Mouse (Mus musculus): ENCODE results near the gene Vmp1.

Vmp1 gene

DNA sequence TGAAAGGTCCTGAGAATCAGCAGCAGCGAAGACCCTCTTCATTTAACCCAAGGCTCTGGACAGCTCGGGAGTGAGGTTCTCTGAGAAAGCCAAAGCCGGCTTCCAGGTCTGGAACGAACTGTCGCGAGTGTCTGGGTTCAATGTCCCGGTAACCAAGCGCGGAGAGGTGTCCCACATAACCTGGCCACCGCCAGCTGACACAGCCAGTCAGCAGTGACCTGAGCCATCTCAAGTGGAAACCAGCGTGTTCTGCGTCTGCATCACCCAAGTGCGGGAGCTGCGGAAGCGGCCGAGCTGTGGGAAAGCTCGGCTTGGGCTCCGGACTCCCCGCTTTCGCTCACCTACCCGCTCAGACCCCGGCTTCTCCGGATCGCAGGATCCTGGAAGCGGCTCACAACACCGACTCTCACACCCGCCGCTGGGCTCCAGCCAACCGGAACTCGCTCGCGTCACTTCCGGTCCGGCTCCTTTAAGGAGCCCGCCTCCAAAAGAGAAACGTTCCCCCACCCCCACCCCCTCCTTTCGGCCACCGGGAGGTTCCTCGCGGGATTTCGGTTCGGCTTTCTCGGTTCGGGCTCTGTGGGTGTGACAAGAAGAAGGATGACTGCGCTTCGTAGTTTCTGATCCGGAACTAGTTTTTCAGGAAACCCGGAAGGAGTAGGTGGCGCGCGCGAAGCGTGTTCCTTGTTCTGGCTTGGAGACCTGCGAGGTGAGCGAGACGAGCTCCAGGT lies at the start of gene Vmp1, which contains the start of gene Ptrh2:
Gene Vmp1, minus strand, starts transcription at position 442 of the 731 bp plus-strand sequence.
Gene Ptrh2, plus strand, starts transcription at position 591 of the 731 bp plus-strand sequence.
- in situ Hi-C loops (cut with MboI, MseI), result loop anchor here in 1 of 2 experiments (25.0 kb wide), 1 partner anchor 1821 kb away; the partner anchor contains the start of gene Ggnbp2

GRCm38 (mm10) chr11:86731443-86731842 lies 47.8 kb upstream of the Vmp1 start:
- in situ Hi-C loops (cut with MboI, MseI), result no loop called here

- in situ Hi-C loops (cut with MboI, MseI), result loop anchor here in 1 of 2 experiments (5.0 kb wide), 1 partner anchor 57 kb away; no protein-coding TSS in a partner anchor
These were observed 42.0 kb upstream of the Vmp1 start for GRCm38 (mm10) chr11:86725607-86726006.

DNA sequence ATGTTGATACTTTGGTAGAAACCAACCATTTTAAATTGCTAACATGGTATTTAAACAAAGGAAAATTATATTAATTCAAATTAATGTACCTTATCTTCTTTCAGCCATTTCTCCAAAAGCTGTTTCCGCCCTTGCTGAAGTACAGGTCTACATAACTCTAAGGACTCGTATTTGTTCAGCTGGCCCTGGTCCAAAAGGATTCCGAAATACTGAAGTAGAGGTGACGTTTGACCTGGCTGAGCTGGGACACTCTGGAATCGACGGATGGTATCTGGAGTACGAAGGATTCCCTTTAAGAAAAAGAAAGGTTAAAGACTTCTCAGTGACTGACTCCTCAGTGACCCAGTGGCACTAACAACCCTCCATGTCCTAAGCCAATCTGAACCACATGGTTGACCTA lies 41.3 kb upstream of the Vmp1 start:
- in situ Hi-C loops (cut with MboI, MseI), result loop anchor here in 1 of 2 experiments (5.0 to 25.0 kb wide), 2 partner anchors 57 to 413 kb away; no protein-coding TSS in a partner anchor

- in situ Hi-C loops (cut with MboI, MseI), result loop anchor here in 1 of 2 experiments (25.0 kb wide), 1 partner anchor 412 kb away; no protein-coding TSS in a partner anchor
These were observed 40.4 kb upstream of the Vmp1 start for GRCm38 (mm10) chr11:86724004-86724403.

DNA sequence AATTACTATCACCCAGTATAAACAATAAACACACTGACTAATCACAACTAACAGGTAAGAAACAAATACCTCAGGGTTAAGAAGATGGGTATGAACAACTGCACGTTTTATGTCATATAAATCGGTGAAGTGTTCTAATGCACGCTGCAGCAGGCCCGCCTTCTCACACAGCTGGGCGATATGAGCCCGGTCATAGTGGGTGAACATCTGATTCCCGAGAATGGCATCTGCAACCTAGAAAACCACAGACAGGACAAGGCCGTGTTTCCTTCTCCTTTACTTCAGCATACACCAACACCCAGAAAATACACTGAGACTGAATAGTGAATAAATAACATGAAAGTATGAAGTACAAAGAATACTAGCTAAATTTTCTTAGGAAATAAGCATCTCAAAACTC lies 35.8 kb upstream of the Vmp1 start:
- in situ Hi-C loops (cut with MboI, MseI), result loop anchor here in 1 of 2 experiments (25.0 kb wide), 1 partner anchor 407 kb away; no protein-coding TSS in a partner anchor

- in situ Hi-C loops (cut with MboI, MseI), result loop anchor here in 1 of 2 experiments (25.0 kb wide), 1 partner anchor 406 kb away; no protein-coding TSS in a partner anchor
These were observed 34.7 kb upstream of the Vmp1 start for GRCm38 (mm10) chr11:86718369-86718768.

GRCm38 (mm10) chr11:86717306-86718065 lies 33.9 kb upstream of the Vmp1 start:
- in situ Hi-C loops (cut with MboI, MseI), result loop anchor here in 1 of 2 experiments (25.0 kb wide), 1 partner anchor 405 kb away; no protein-coding TSS in a partner anchor

DNA sequence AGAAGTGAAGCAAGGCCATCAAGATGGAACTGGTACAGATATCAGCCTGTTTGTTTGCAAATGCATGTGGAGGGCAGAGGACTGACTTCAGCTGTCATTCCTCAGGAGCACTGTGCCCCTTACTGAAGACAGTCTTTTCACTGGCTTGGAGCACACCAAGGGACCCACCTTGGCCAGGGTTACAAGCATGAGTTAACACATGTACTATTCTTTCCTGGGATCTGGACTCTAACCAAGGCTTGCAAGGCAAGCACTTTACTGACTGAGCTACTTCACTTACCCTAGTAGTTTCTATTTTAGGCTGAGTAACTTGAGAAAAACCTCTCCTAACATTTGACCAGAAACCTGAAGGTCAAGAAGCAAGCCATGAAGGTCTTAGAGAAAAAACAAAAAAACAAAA lies 31.0 kb upstream of the Vmp1 start:
- in situ Hi-C loops (cut with MboI, MseI), result loop anchor here in 1 of 2 experiments (25.0 kb wide), 1 partner anchor 402 kb away; no protein-coding TSS in a partner anchor

DNA sequence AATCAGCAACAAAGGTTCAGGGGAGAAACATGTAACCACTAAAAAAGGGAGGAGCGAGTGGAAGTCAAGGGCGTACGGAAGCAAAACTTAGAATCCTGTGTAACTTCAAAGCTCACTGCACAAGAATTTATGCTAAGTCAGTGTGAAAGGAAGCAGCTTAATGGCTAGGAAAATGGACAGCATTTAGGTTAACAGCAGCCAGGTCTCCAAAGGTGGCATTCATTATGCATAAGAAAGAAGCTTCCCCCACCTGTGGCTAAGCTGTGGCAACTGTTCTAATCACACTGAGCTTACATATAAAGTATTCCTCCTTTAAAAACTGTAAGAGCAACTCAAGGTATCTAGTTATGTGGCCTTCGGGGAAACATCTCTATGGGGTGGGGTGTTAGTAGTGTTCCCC lies 17.5 kb upstream of the Vmp1 start:
- in situ Hi-C loops (cut with MboI, MseI), result loop anchor here in 1 of 2 experiments (25.0 kb wide), 1 partner anchor 389 kb away; no protein-coding TSS in a partner anchor

GRCm38 (mm10) chr11:86695461-86695860 lies 11.8 kb upstream of the Vmp1 start:
- in situ Hi-C loops (cut with MboI, MseI), result loop anchor here in 1 of 2 experiments (25.0 kb wide), 1 partner anchor 1833 kb away; the partner anchor contains the start of gene Ggnbp2

GRCm38 (mm10) chr11:86692546-86692945 lies 8.9 kb upstream of the Vmp1 start:
- in situ Hi-C loops (cut with MboI, MseI), result loop anchor here in 1 of 2 experiments (25.0 kb wide), 1 partner anchor 1830 kb away; the partner anchor contains the start of gene Ggnbp2

- in situ Hi-C loops (cut with MboI, MseI), result loop anchor here in 1 of 2 experiments (25.0 kb wide), 1 partner anchor 1830 kb away; the partner anchor contains the start of gene Ggnbp2
These were observed 8.3 kb upstream of the Vmp1 start for GRCm38 (mm10) chr11:86691956-86692355.

GRCm38 (mm10) chr11:86691482-86691881 lies 7.8 kb upstream of the Vmp1 start:
- in situ Hi-C loops (cut with MboI, MseI), result loop anchor here in 1 of 2 experiments (25.0 kb wide), 1 partner anchor 1829 kb away; the partner anchor contains the start of gene Ggnbp2

DNA sequence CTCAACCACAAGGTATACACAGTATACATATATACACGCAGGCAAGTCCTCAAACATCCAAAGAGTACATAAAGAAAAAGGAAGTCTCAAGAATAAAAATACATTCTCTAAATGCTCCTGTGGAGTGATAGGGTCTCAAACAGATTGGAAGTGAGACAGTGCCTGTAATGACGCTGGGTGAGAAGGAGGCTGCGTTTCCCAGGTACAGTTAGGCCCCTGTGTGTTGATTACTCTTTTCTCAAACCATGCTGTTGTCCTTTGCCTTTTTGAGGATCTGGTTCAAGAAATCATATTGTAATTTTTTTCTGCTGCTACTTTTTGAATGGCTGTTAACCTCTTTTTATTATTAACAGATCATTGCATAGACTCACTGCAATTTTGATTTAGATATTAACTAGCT lies 6.7 kb upstream of the Vmp1 start:
- in situ Hi-C loops (cut with MboI, MseI), result loop anchor here in 1 of 2 experiments (25.0 kb wide), 1 partner anchor 1828 kb away; the partner anchor contains the start of gene Ggnbp2

DNA sequence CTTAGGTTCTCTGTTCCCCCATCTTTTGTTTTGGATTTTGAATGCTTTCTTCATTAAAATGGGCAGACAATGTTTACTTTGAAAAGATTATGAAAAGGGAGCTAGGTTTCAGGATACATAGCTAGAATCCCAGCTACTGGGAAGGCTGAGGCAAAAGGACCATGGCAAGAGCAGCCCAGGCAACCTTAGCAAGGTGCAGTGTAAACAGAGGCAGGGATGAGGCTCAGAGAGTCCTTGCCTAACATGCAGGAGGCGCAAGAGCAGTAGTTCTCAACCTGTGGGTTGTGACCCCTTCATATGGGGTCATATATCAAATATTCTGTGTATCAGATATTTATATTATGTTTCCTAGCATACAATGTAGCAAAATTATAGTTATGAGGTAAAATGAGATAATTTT lies 1.7 kb upstream of the Vmp1 start:
- in situ Hi-C loops (cut with MboI, MseI), result loop anchor here in 1 of 2 experiments (25.0 kb wide), 1 partner anchor 1823 kb away; the partner anchor contains the start of gene Ggnbp2

DNA sequence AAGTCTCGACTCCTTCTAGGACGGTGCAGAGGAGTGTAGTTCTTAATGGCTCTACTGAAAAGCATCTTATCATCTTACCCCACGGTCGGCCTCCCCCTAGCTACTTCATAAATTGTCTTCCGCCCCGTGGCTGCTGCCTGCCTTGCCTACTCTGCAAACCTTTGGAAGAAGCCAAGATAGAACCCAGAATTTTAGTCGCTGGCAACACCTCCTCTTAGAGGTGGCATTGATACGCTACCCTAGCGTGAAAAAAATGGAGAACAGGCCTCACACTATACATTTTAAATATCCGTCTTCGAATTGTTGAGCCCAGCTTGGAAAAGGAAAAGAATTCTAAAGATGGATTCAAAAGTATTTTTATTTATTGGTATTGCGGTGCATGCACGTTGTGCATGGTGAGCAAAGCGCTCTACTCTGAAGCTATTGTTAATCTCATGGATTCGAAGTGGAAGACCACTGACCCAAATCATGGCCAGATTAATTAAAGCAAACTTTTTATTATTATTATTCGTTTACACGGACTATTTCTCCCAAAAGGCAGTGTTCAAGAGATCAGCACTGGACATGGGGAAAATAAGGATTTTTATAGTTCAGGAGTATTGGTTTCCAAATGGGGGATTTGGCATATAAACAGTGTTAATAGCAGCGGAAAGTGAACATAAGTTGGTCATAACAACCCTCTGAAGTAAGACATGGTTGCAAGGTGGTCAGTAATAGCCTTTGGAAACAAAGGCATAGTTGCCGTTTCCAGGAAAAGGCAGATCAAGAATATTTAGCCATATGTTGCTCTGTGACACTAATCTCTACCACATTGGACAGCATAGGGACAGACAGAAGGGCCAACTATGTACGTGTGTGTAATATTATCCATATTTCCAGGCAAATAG lies 733 bp upstream of the Vmp1 start:
- in situ Hi-C loops (cut with MboI, MseI), result loop anchor here in 1 of 2 experiments (25.0 kb wide), 1 partner anchor 1822 kb away; the partner anchor contains the start of gene Ggnbp2

- in situ Hi-C loops (cut with MboI, MseI), result loop anchor here in 1 of 2 experiments (25.0 kb wide), 1 partner anchor 1821 kb away; the partner anchor contains the start of gene Ggnbp2
These were observed 775 bp downstream of the Vmp1 start for GRCm38 (mm10) chr11:86682861-86683260.

DNA sequence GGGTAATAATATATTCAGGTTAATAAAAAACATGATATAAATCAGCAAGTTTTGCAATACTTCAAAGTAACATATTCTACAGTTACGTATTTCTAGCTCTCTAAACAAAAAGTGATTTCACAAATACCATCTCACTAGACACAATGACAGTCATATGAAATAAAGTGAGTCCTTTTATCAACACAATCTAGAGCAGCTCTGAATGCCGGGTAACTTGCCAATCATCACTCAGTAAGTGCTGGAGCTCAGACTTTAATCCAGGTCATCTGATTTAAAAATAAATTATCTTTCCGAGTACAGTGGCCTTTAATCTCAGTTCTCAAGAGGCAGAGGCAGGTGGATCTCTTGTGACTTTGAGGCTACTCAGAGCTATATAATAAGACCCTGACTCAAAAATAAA lies 2.2 kb downstream of the Vmp1 start:
- in situ Hi-C loops (cut with MboI, MseI), result loop anchor here in 1 of 2 experiments (25.0 kb wide), 1 partner anchor 1819 kb away; the partner anchor contains the start of gene Ggnbp2

DNA sequence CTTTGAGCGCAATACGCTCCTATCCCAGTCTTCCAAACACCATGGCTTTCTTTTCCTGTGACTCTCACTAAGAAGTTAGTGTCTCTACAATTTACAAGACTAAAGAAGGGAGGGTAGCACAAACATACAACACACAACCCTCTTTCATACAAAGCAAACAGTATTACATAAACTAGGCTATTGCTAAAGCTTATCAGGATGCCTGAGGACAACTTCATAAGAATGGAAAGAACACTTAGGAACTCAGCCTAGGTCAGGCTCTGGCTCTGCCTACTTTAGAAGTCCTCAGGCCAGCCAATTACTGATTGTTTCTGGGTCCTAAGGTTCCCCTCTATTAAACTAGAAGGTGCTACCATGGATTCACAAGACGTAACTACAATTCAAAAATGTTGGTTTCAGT lies 2.9 kb downstream of the Vmp1 start:
- in situ Hi-C loops (cut with MboI, MseI), result loop anchor here in 1 of 2 experiments (25.0 kb wide), 1 partner anchor 1818 kb away; the partner anchor contains the start of gene Ggnbp2
